Mouse (Mus musculus) layer of hippocampus, postnatal 36 days (tissue): ENCODE measurements at regions not wholly inside any gene's neighbourhood (a gene's known extent, or its start where the extent isn't known, plus 50 kb on each side); places are given as distances from the start of the nearest gene placed in this dataset.

Experiments
- DNase-seq, 2 experiments: peaks; one replicate each; pipeline ENCODE4 v3.0.0; 2022

- no peak for DNase-seq
Measured at GRCm38 (mm10) chrX:97434327-97434726, 57.3 kb upstream of the Eda2r start.

GRCm38 (mm10) chrX:97431391-97431803 is 54.4 kb upstream of the Eda2r start:
- peak; percentile 13 to 26 for DNase-seq
